Mouse (Mus musculus) layer of hippocampus, postnatal 36 days (tissue): ENCODE data around the gene Flt4. TPM values are rescaled to one million over a fixed set of nuclear protein-coding genes. Genes with fewer than 3 reads are reported as not detected.

Source experiments
- DNase-seq, 2 experiments: peaks; one replicate each; pipeline ENCODE4 v3.0.0; 2022
- total RNA-seq, 2 experiments: library from RNA; stranded (reverse); gene quantifications; 2 replicates each; pipeline ENCODE4 v1.2.3; 2021

Gene Flt4
- total RNA-seq, 2 experiments from 2014 or later = 1.8 to 2.4 TPM

- no peak for DNase-seq
Observed at GRCm38 (mm10) chr11:49650113-49650993, 41.3 kb downstream of the Flt4 start.

GRCm38 (mm10) chr11:49650994-49651761 is 42.1 kb downstream of the Flt4 start:
- DNase-seq = no peak

- no peak for DNase-seq
Observed at GRCm38 (mm10) chr11:49651762-49652322, 42.8 kb downstream of the Flt4 start.

- peak; percentile 80 to 82 for DNase-seq
Observed at GRCm38 (mm10) chr11:49652401-49653078, 43.5 kb downstream of the Flt4 start.

GRCm38 (mm10) chr11:49653079-49653408 is 44.0 kb downstream of the Flt4 start:
- no peak for DNase-seq

- DNase-seq = no peak
Observed at GRCm38 (mm10) chr11:49654651-49655050, 45.6 kb downstream of the Flt4 start.

- no peak for DNase-seq
Observed at GRCm38 (mm10) chr11:49655501-49655900, 46.4 kb downstream of the Flt4 start.

GRCm38 (mm10) chr11:49658065-49658464 is 49.0 kb downstream of the Flt4 start:
- DNase-seq = no peak

- DNase-seq = no peak
Observed at GRCm38 (mm10) chr11:49658791-49659469, 49.9 kb downstream of the Flt4 start.

GRCm38 (mm10) chr11:49659470-49659799 is 50.4 kb downstream of the Flt4 start:
- no peak for DNase-seq

- no peak for DNase-seq
Observed at GRCm38 (mm10) chr11:49662292-49662780, 53.3 kb downstream of the Flt4 start.

- no peak for DNase-seq
Observed at GRCm38 (mm10) chr11:49663310-49663709, 54.2 kb downstream of the Flt4 start, which contains the start of gene Scgb3a1. Scgb3a1 (plus strand) TSS chr11:49663610.

GRCm38 (mm10) chr11:49664262-49665140 is 55.4 kb downstream of the Flt4 start:
- no peak for DNase-seq

GRCm38 (mm10) chr11:49665462-49665861 is 56.4 kb downstream of the Flt4 start:
- no peak for DNase-seq

- DNase-seq = no peak
Observed at GRCm38 (mm10) chr11:49673433-49673832, 64.4 kb downstream of the Flt4 start.

- no peak for DNase-seq
Observed at GRCm38 (mm10) chr11:49684237-49684973, 75.3 kb downstream of the Flt4 start.

GRCm38 (mm10) chr11:49695013-49695412 is 86.0 kb downstream of the Flt4 start:
- DNase-seq = no peak

GRCm38 (mm10) chr11:49695695-49696094 is 86.6 kb downstream of the Flt4 start:
- no peak for DNase-seq

- DNase-seq = no peak
Observed at GRCm38 (mm10) chr11:49696472-49696871, 87.4 kb downstream of the Flt4 start.

GRCm38 (mm10) chr11:49697779-49698178 is 88.7 kb downstream of the Flt4 start:
- no peak for DNase-seq
